19 mouse cellular contexts compared by ENCODE assay signal in genomic region chr2:31802811-31803210, GRCm38 (mm10). TPM values are rescaled to one million over a fixed set of nuclear protein-coding genes. Genes with fewer than 3 reads are reported as not detected.
"Had no signal": no experiment of that assay in that cellular context is flagged by ENCODE, and none has a peak within 500 bp of the region (broad histone marks: within the 10 kb centered on the region; RNA-seq: fewer than 3 reads in every experiment).

No protein-coding gene starts in this region.

- H3K4me3 ChIP-seq: limb, embryonic 12.5 days; liver, embryonic 15.5 days; midbrain, embryonic 10.5 days; myocyte; neural tube, embryonic 15.5 days had no signal

- H3K9me3 ChIP-seq: limb, embryonic 12.5 days; liver, embryonic 15.5 days; midbrain, embryonic 10.5 days; neural tube, embryonic 15.5 days had no signal

- H3K27ac ChIP-seq: limb, embryonic 12.5 days; liver, embryonic 15.5 days; midbrain, embryonic 10.5 days; neural tube, embryonic 15.5 days had no signal

- H3K27me3 ChIP-seq: limb, embryonic 12.5 days; liver, embryonic 15.5 days; neural tube, embryonic 15.5 days had no signal

- H3K4me2 ChIP-seq: limb, embryonic 12.5 days; liver, embryonic 15.5 days; lung, embryonic 14.5 days; neural tube, embryonic 15.5 days had no signal

- ATAC-seq: intestine, embryonic 16.5 days had no signal

- H3K4me1 ChIP-seq: liver, embryonic 15.5 days had no signal

- DNase-seq: liver; midbrain, embryonic 14.5 days; retina, postnatal 1 day; right cerebral cortex, postnatal 4 days; spleen, adult 18-20 months; thymus, postnatal 36 days had no signal

- H3K9ac ChIP-seq: limb, embryonic 12.5 days; liver, embryonic 15.5 days; lung, embryonic 14.5 days; neural tube, embryonic 15.5 days had no signal

RNA-seq across cellular contexts. Expression of gene Qrfp, which starts 7.6 kb away (rescaled TPM):
- total RNA-seq: layer of hippocampus, adult 18-20 months; layer of hippocampus, postnatal 10 days; left cerebral cortex, postnatal 36 days; megakaryocyte progenitor cell, adult 5-6 weeks had no signal
- polyA plus RNA-seq: intestine, embryonic 16.5 days; kidney, embryonic 16.5 days; lung, embryonic 14.5 days; neural tube, embryonic 15.5 days had no signal

RNA-seq across cellular contexts. Expression of gene Fibcd1, which starts 43.0 kb away (rescaled TPM):
- total RNA-seq: megakaryocyte progenitor cell, adult 5-6 weeks had no signal
- polyA plus RNA-seq: liver, embryonic 15.5 days; stomach, embryonic 14.5 days had no signal
